Mouse (Mus musculus) stomach, postnatal 0 days (tissue): ENCODE data around the gene Smim20. TPM values are rescaled to one million over a fixed set of nuclear protein-coding genes. Genes with fewer than 3 reads are reported as not detected.

Experiments used
- ATAC-seq: fragments of 200-750 bp; cut with Nextera tagmentation; 2 replicates; pipeline ENCODE4 v1.8.0; 2017; ENCODE audit not compliant: low FRiP score, low TSS enrichment
- DNase-seq: peaks from one replicate; pipeline ENCODE4 v3.0.0-alpha.2; 2016; ENCODE audit warnings: low spot score
- H3K27ac ChIP-seq: fragments of 300-500 bp; sonication (generic); replicated peaks from 2 replicates; pipeline ENCODE4 v1.5.1; 2014; ENCODE audit warnings: mild to moderate bottlenecking, control low read depth
- H3K27me3 ChIP-seq: fragments of 300-500 bp; sonication (generic); 2 replicates; pipeline ENCODE4 v1.6.1; 2014; ENCODE audit warnings: low read length; ENCODE audit not compliant: control insufficient read depth, insufficient read depth
- H3K36me3 ChIP-seq: fragments of 300-500 bp; sonication (generic); 2 replicates; pipeline ENCODE4 v1.6.1; 2014; ENCODE audit warnings: low read length, mixed read lengths; ENCODE audit not compliant: control insufficient read depth, insufficient read depth
- H3K4me1 ChIP-seq: fragments of 300-500 bp; sonication (generic); replicated peaks from 2 replicates; pipeline ENCODE4 v1.6.1; 2014; ENCODE audit warnings: antibody characterized with exemption; ENCODE audit not compliant: control insufficient read depth, insufficient read depth
- H3K4me2 ChIP-seq: fragments of 300-500 bp; sonication (generic); replicated peaks from 2 replicates; pipeline ENCODE4 v1.6.1; 2014; ENCODE audit warnings: low read depth, mild to moderate bottlenecking, control low read depth, moderate library complexity
- H3K4me3 ChIP-seq: fragments of 300-500 bp; sonication (generic); 2 replicates; pipeline ENCODE4 v1.5.1; 2014; ENCODE audit warnings: low read depth, low read length, control low read depth
- H3K9ac ChIP-seq: fragments of 300-500 bp; sonication (generic); 2 replicates; pipeline ENCODE4 v1.6.1; 2014; ENCODE audit warnings: mild to moderate bottlenecking, low read length, control low read depth, mixed read lengths
- H3K9me3 ChIP-seq: fragments of 300-500 bp; sonication (generic); 2 replicates; pipeline ENCODE4 v1.6.1; 2016; ENCODE audit warnings: low read length; ENCODE audit not compliant: control insufficient read depth
- CTCF ChIP-seq: IDR thresholded peaks from 2 replicates; pipeline ENCODE4 v1.5.1; 2016; ENCODE audit warnings: antibody characterized with exemption, low read depth, mild to moderate bottlenecking, moderate library complexity
- EP300 ChIP-seq: optimal IDR thresholded peaks from 2 replicates; pipeline ENCODE3; 2016; ENCODE audit warnings: antibody characterized with exemption
- WGBS: fragments of 180-500 bp; shearing (Covaris S2); extraction: QIAGEN DNeasy Blood & Tissue Kit; methylation state at CpG from one replicate; pipeline ENCODE4 v1.1.7; 2014; 5-methylcytosine and 5-hydroxymethylcytosine counted together
- polyA plus RNA-seq: library from polyadenylated mRNA; unstranded; fragments of >200 nt; fragmentation: Nextera tagmentation; extraction: Ambion mirVana; gene quantifications from 2 replicates; pipeline ENCODE4 v1.2.1, GENCODE M21; 2015

Gene Smim20
- polyA plus RNA-seq, 1 experiment from 2014 or later: 82.9 TPM

DNA sequence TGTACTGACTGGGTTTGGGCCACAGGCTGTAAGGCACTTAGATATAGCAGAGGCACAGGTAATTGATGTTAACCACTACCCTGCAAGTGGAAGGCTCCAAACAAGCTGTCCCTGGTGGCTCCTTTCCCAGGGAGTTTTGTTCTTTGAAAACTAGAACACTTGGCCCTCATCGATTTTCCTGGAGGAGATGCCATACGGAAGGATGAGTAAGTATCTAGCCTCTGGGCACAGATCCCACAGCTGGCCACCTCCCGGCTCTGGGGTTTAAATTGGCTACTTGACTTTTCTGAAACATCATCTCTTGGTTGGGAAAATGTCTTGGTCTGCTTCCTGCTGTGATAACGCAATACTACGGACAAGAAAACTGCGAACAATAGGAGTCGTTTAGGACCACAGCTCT lies 28.1 kb upstream of the Smim20 start:
- H3K36me3 ChIP-seq: no peaks in the 10 kb centered on the region
- TF ChIP-seq EP300 (no peak), CTCF (no peak)
- ATAC-seq (no peak), DNase-seq (no peak)
- no peak overlapping the region for H3K4me2 ChIP-seq
- H3K4me1 ChIP-seq: no peaks in the 10 kb centered on the region
- H3K4me3 ChIP-seq: no peak overlapping the region
- H3K9me3 ChIP-seq: no peaks in the 10 kb centered on the region
- H3K27ac ChIP-seq: no peak overlapping the region
- 76% methylated on average over 7 of the region's 7 CpGs for WGBS
- no peaks in the 10 kb centered on the region for H3K27me3 ChIP-seq
- no peak overlapping the region for H3K9ac ChIP-seq

GRCm38 (mm10) chr5:53239189-53239588 lies 27.7 kb upstream of the Smim20 start:
- TF ChIP-seq EP300 (no peak), CTCF (no peak)
- H3K4me1 ChIP-seq: no peaks in the 10 kb centered on the region
- no peak overlapping the region for H3K9ac ChIP-seq
- H3K4me3 ChIP-seq: no peak overlapping the region
- H3K27ac ChIP-seq: no peak overlapping the region
- no peak for DNase-seq
- ATAC-seq: no peak
- H3K36me3 ChIP-seq: no peaks in the 10 kb centered on the region
- H3K4me2 ChIP-seq: no peak overlapping the region
- H3K27me3 ChIP-seq: no peaks in the 10 kb centered on the region
- H3K9me3 ChIP-seq: no peaks in the 10 kb centered on the region
- 73% methylated on average over 7 of the region's 7 CpGs for WGBS

- H3K27me3 ChIP-seq: no peaks in the 10 kb centered on the region
- H3K4me3 ChIP-seq: no peak overlapping the region
- DNase-seq: no peak
- WGBS: 68% methylated on average over 11 of the region's 11 CpGs
- H3K9me3 ChIP-seq: no peaks in the 10 kb centered on the region
- no peak for ATAC-seq
- no peak overlapping the region for H3K27ac ChIP-seq
- H3K9ac ChIP-seq: no peak overlapping the region
- no peaks in the 10 kb centered on the region for H3K36me3 ChIP-seq
- no peak overlapping the region for H3K4me2 ChIP-seq
- TF ChIP-seq EP300: no peak
- TF ChIP-seq CTCF: no peak
- H3K4me1 ChIP-seq: no peaks in the 10 kb centered on the region
These were observed 26.9 kb upstream of the Smim20 start for GRCm38 (mm10) chr5:53239831-53240440.

- TF ChIP-seq EP300: no peak
- peak; percentile 39 for TF ChIP-seq CTCF
- ATAC-seq (peak; percentile 37), DNase-seq (peak; percentile 40)
- Histone ChIP-seq H3K36me3 (no peaks in the 10 kb centered on the region), H3K9ac (no peak overlapping the region), H3K27ac (0 out of 2 replicates have a peak overlapping the region, but pooled peaks have one; percentile 30), H3K9me3 (no peaks in the 10 kb centered on the region), H3K4me2 (no peak overlapping the region), H3K27me3 (no peaks in the 10 kb centered on the region), H3K4me1 (no peaks in the 10 kb centered on the region), H3K4me3 (no peak overlapping the region)
- 57% methylated on average over 2 of the region's 2 CpGs for WGBS
These were observed 25.8 kb upstream of the Smim20 start for GRCm38 (mm10) chr5:53241109-53241508.

DNA sequence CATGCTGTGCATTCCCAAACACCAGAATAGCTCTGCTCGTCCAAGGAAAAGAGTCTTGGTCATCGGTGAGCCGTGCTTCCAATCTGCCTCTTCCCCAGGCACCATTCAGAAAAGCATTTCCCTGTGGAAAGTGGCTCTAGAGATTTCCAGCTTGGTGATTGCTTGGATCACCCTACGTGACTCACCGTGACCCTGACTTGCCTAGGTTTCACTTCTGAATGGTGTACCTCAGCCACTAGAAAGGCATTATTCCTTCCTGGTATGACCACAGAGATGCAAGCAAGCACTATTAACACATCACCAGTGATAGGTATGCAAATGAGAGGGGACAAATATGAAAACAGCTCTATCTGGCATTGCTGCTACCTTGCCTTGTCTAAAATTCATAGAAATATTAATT lies 24.9 kb upstream of the Smim20 start:
- H3K9me3 ChIP-seq: no peaks in the 10 kb centered on the region
- no peaks in the 10 kb centered on the region for H3K36me3 ChIP-seq
- DNase-seq (peak; percentile 61), ATAC-seq (peak; percentile 87)
- no peak overlapping the region for H3K4me3 ChIP-seq
- 76% methylated on average over 5 of the region's 5 CpGs for WGBS
- H3K27ac ChIP-seq: peak overlapping the region; percentile 53; the same call in 1 of the 2 replicates
- TF ChIP-seq EP300: no peak
- TF ChIP-seq CTCF: no peak
- H3K4me1 ChIP-seq: no peaks in the 10 kb centered on the region
- H3K9ac ChIP-seq: no peak overlapping the region
- no peaks in the 10 kb centered on the region for H3K27me3 ChIP-seq
- H3K4me2 ChIP-seq: no peak overlapping the region

DNA sequence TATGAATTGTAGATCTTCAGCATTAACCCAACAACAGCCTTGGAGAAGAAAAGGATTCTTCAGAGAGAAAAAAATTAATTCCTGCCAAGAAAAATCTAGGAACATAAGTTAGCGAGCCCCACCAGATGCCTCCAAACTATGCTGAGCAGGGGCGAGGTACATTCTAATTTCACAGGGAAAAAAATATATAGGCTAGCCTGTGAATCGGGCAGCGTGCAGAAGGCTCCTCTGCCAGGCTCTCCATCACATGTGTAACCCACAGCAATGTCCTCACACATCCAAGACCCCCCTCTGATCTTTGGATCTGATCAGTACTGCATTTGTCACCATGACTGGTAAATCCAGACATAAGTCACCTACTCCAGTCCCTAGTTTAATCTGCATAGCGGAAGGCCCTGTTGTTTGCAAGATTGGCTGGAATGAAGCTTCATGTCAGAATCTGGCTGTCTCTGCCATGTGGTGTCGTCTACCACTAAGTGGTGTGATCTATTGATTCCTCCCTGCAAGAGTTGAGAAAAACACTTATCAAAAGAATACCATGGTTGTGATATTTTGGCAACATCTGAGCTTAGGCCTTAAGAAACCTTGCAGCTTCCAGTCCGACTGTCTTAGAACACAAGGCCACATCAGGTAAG lies 23.9 kb upstream of the Smim20 start:
- Histone ChIP-seq H3K4me1 (no peaks in the 10 kb centered on the region), H3K27me3 (no peaks in the 10 kb centered on the region), H3K27ac (no peak overlapping the region), H3K4me3 (no peak overlapping the region), H3K4me2 (no peak overlapping the region), H3K9ac (no peak overlapping the region), H3K9me3 (no peaks in the 10 kb centered on the region), H3K36me3 (no peaks in the 10 kb centered on the region)
- no peak for TF ChIP-seq EP300
- no peak for TF ChIP-seq CTCF
- ATAC-seq: no peak
- WGBS: 83% methylated on average over 7 of the region's 7 CpGs
- no peak for DNase-seq
